Mouse (Mus musculus) liver, embryonic 14.5 days (tissue): ENCODE results near the gene Gm35315. TPM values are rescaled to one million over a fixed set of nuclear protein-coding genes. Genes with fewer than 3 reads are reported as not detected.
A peak's percentile ranks its signal among the peaks of the same experiment; 100 is the strongest.

ENCODE experiments used
- ATAC-seq: fragments of 200-750 bp; cut with Nextera tagmentation; 2 replicates; pipeline ENCODE4 v1.8.0; 2017; ENCODE audit warnings: moderate number of reproducible peaks, mild to moderate bottlenecking, moderate library complexity; ENCODE audit not compliant: insufficient read depth
- DNase-seq, 3 experiments: peaks; one replicate each; pipeline ENCODE4 v3.0.0-alpha.2; 2012 to 2013; ENCODE audit warnings: low read depth in 3 of 3, low spot score in 3 of 3
- H3K27ac ChIP-seq: fragments of 300-500 bp; sonication (generic); 2 replicates; pipeline ENCODE4 v1.5.1; 2014; ENCODE audit warnings: moderate library complexity, mild to moderate bottlenecking, control low read depth, inconsistent platforms
- H3K27me3 ChIP-seq: fragments of 300-500 bp; sonication (generic); 2 replicates; pipeline ENCODE4 v1.6.1; 2014; ENCODE audit warnings: mild to moderate bottlenecking, low read length, moderate library complexity; ENCODE audit not compliant: control insufficient read depth, insufficient read depth
- H3K36me3 ChIP-seq: fragments of 300-500 bp; sonication (generic); replicated peaks from 2 replicates; pipeline ENCODE4 v1.6.1; 2014; ENCODE audit warnings: low read depth; ENCODE audit not compliant: control insufficient read depth, insufficient read depth
- H3K4me1 ChIP-seq, 2 experiments: fragments of 200-500 bp in 1 of 2; fragments of 300-500 bp in 1 of 2; sonication (generic) in 1 of 2; replicated peaks; 2 replicates each; pipeline ENCODE4 v1.6.1; 2012 to 2014; ENCODE audit warnings: antibody characterized with exemption in 1 of 2, inconsistent platforms in 1 of 2, low read length in 1 of 2; ENCODE audit not compliant: control insufficient read depth in 2 of 2, insufficient read depth in 2 of 2
- H3K4me2 ChIP-seq: fragments of 300-500 bp; sonication (generic); 2 replicates; pipeline ENCODE4 v1.6.1; 2014; ENCODE audit warnings: low read depth, mild to moderate bottlenecking, control low read depth, moderate library complexity
- H3K4me3 ChIP-seq, 2 experiments: fragments of 200-500 bp in 1 of 2; fragments of 300-500 bp in 1 of 2; sonication (generic) in 1 of 2; 2 replicates each; pipeline ENCODE4 v1.5.1; 2012 to 2014; ENCODE audit warnings: low read depth in 2 of 2, low read length in 2 of 2, mild to moderate bottlenecking in 2 of 2, control low read depth in 1 of 2, inconsistent platforms in 1 of 2, moderate library complexity in 1 of 2; ENCODE audit not compliant: insufficient read depth in 1 of 2
- H3K9ac ChIP-seq: fragments of 300-500 bp; sonication (generic); replicated peaks from 2 replicates; pipeline ENCODE4 v1.6.1; 2014; ENCODE audit warnings: mild to moderate bottlenecking, control low read depth, moderate library complexity
- H3K9me3 ChIP-seq: fragments of 300-500 bp; sonication (generic); 2 replicates; pipeline ENCODE4 v1.6.1; 2016; ENCODE audit warnings: low read length, mixed read lengths; ENCODE audit not compliant: control insufficient read depth
- CTCF ChIP-seq: IDR thresholded peaks from 2 replicates; pipeline ENCODE4 v1.5.1; 2016; ENCODE audit warnings: antibody characterized with exemption, low read depth, control low read depth
- EP300 ChIP-seq: IDR thresholded peaks from 2 replicates; pipeline ENCODE4 v1.6.1; 2016; ENCODE audit warnings: antibody characterized with exemption, low read depth
- WGBS: fragments of 180-500 bp; shearing (Covaris S2); extraction: QIAGEN DNeasy Blood & Tissue Kit; methylation state at CpG from one replicate; pipeline ENCODE4 v1.1.7; 2014; ENCODE audit not compliant: insufficient replicate concordance; 5-methylcytosine and 5-hydroxymethylcytosine counted together
- polyA plus RNA-seq, 2 experiments: library from polyadenylated mRNA; depleted of rRNA in 1 of 2; stranded (reverse) in 1 of 2; unstranded in 1 of 2; fragments of >200 nt; fragmentation: Nextera tagmentation in 1 of 2; extraction: Ambion mirVana in 1 of 2; gene quantifications; 2 replicates each; pipeline versions ENCODE4 v1.2.1 to v1.2.3; 2012 to 2014

Gene Gm35315
- polyA plus RNA-seq, 2 experiments: 0.51 to 0.81 TPM

- Histone ChIP-seq H3K4me2 (peak overlapping the region; percentile 48), H3K4me3 (no peak overlapping the region), H3K27me3 (peaks cover 4% of the 10 kb centered on the region; the same call in 1 of the 2 replicates), H3K4me1 (peaks cover 4 to 5% of the 10 kb centered on the region in 2 experiments; a peak in 1 of 4 replicates), H3K36me3 (peaks cover 13% of the 10 kb centered on the region), H3K9ac (no peak overlapping the region), H3K27ac (no peak overlapping the region), H3K9me3 (no peaks in the 10 kb centered on the region)
- DNase-seq (no peak), ATAC-seq (peak; percentile 9; the same call in 1 of the 2 replicates)
- TF ChIP-seq CTCF: no peak
- no peak for TF ChIP-seq EP300
- 13% methylated on average over 34 of the region's 34 CpGs for WGBS
Observed at GRCm38 (mm10) chr5:110101716-110102347, 7.6 kb upstream of the Gm35315 start.

- peaks cover 4% of the 10 kb centered on the region; the same call in 1 of the 2 replicates for H3K27me3 ChIP-seq
- peaks cover 12% of the 10 kb centered on the region for H3K36me3 ChIP-seq
- no peak overlapping the region for H3K27ac ChIP-seq
- H3K4me2 ChIP-seq: peak overlapping the region; percentile 48
- under 1% methylated on average over 37 of the region's 37 CpGs for WGBS
- no peak overlapping the region for H3K9ac ChIP-seq
- no peak for DNase-seq
- 0 out of 4 replicates have a peak, but pooled peaks cover 0 to 4% of the 10 kb centered on the region in 2 experiments for H3K4me1 ChIP-seq
- ATAC-seq: peak; percentile 9; the same call in 1 of the 2 replicates
- peak overlapping the region in 1 of 2 experiments; percentile 27; a peak in 2 of 4 replicates for H3K4me3 ChIP-seq
- no peaks in the 10 kb centered on the region for H3K9me3 ChIP-seq
- TF ChIP-seq CTCF (no peak), EP300 (no peak)
Observed at GRCm38 (mm10) chr5:110100921-110101631, 6.9 kb upstream of the Gm35315 start.

- TF ChIP-seq EP300 (no peak), CTCF (no peak)
- no peak within 1 kb of the TSS for H3K9ac ChIP-seq
- 17% methylated on average over 25 of the region's 25 CpGs for WGBS
- peak within 1 kb of the TSS; percentile 48 for H3K4me2 ChIP-seq
- H3K4me1 ChIP-seq: peaks cover 4 to 5% of the 10 kb centered on the region in 2 experiments; a peak in 2 of 4 replicates
- H3K27me3 ChIP-seq: peaks cover 4% of the 10 kb centered on the region; the same call in 1 of the 2 replicates
- H3K36me3 ChIP-seq: peaks cover 7% of the 10 kb centered on the region
- H3K27ac ChIP-seq: no peak within 1 kb of the TSS
- ATAC-seq (peak; percentile 8; the same call in 1 of the 2 replicates), DNase-seq (no peak)
- H3K4me3 ChIP-seq: peak within 1 kb of the TSS in 1 of 2 experiments; percentile 27; a peak in 1 of 4 replicates
- H3K9me3 ChIP-seq: no peaks in the 10 kb centered on the region
Observed at GRCm38 (mm10) chr5:110099656-110100580, 5.7 kb upstream of the Gm35315 start, which contains the start of gene Plcxd1. Gene Plcxd1 (plus strand): TSS chr5:110099969.

- Histone ChIP-seq H3K9ac (no peak overlapping the region), H3K27me3 (peaks cover 4% of the 10 kb centered on the region; the same call in 1 of the 2 replicates), H3K27ac (no peak overlapping the region), H3K4me1 (peaks cover 4 to 6% of the 10 kb centered on the region in 2 experiments; a peak in 2 of 4 replicates), H3K9me3 (no peaks in the 10 kb centered on the region), H3K4me2 (no peak overlapping the region), H3K36me3 (no peaks in the 10 kb centered on the region; the same call in 1 of the 2 replicates), H3K4me3 (no peak overlapping the region)
- no peak for DNase-seq
- TF ChIP-seq EP300 (no peak), CTCF (no peak)
- ATAC-seq: no peak
- 53% methylated on average over 1 of the region's 1 CpGs for WGBS
Observed at GRCm38 (mm10) chr5:110098991-110099477, 4.8 kb upstream of the Gm35315 start.
